9 mouse cellular contexts compared by ENCODE assay signal in genomic region chrX:142778638-142779037, GRCm38 (mm10).
DNase-seq lines count a peak whose midpoint lies in the region; ATAC-seq lines count a peak whose summit lies in the region.
"Had no signal": no experiment of that assay in that cellular context is flagged by ENCODE, and none has a peak within 500 bp of the region (broad histone marks: within the 10 kb centered on the region; RNA-seq: fewer than 3 reads in every experiment).

No protein-coding gene starts in this region.

- ATAC-seq in kidney, embryonic 14.5 days (ENCODE audit: low FRiP score, low TSS enrichment): no peak
- peak; percentile 98 for ATAC-seq in liver, embryonic 11.5 days (replicated peaks; ENCODE audit: low FRiP score)
- ATAC-seq in megakaryocyte-erythroid progenitor cell, adult 5-6 weeks (replicated peaks; ENCODE audit: low FRiP score, low TSS enrichment, poor library complexity, severe bottlenecking): peak; percentile 99

- no peaks in the 10 kb centered on the region for H3K9me3 ChIP-seq in kidney, embryonic 14.5 days (ENCODE audit: control insufficient read depth, low read length)
- no peaks in the 10 kb centered on the region for H3K9me3 ChIP-seq in liver, embryonic 11.5 days (ENCODE audit: control insufficient read depth, low read length)
- H3K9me3 ChIP-seq: hindbrain, embryonic 15.5 days had no signal

- peaks cover 8% of the 10 kb centered on the region; the same call in 1 of the 2 replicates for H3K36me3 ChIP-seq in kidney, embryonic 14.5 days (ENCODE audit: control insufficient read depth, insufficient read depth, low read length)
- 0 out of 2 replicates have a peak, but pooled peaks cover under 1% of the 10 kb centered on the region for H3K36me3 ChIP-seq in liver, embryonic 11.5 days (ENCODE audit: control insufficient read depth, insufficient read depth, low read length)
- H3K36me3 ChIP-seq: hindbrain, embryonic 15.5 days had no signal

- no peak overlapping the region for H3K27ac ChIP-seq in kidney, embryonic 14.5 days (ENCODE audit: low read depth, low read length)
- H3K27ac ChIP-seq in liver, embryonic 11.5 days (ENCODE audit: low read depth, low read length): peak overlapping the region; percentile 10
- H3K27ac ChIP-seq: hindbrain, embryonic 15.5 days had no signal

- WGBS in kidney, embryonic 14.5 days: 82% methylated on average over 6 of the region's 6 CpGs
- 38% methylated on average over 6 of the region's 6 CpGs for WGBS in liver, embryonic 11.5 days

- no peaks in the 10 kb centered on the region; the same call in 1 of the 2 replicates for H3K27me3 ChIP-seq in kidney, embryonic 14.5 days (ENCODE audit: control insufficient read depth, insufficient read depth, low read length)
- H3K27me3 ChIP-seq in liver, embryonic 11.5 days (replicated peaks; ENCODE audit: control insufficient read depth, insufficient read depth, low read length): no peaks in the 10 kb centered on the region; the same call in 1 of the 2 replicates

- H3K4me2 ChIP-seq in kidney, embryonic 14.5 days (replicated peaks; ENCODE audit: low read depth, low read length): no peak overlapping the region
- H3K4me2 ChIP-seq in liver, embryonic 11.5 days: peak overlapping the region; percentile 33; the same call in 1 of the 2 replicates
- H3K4me2 ChIP-seq: hindbrain, embryonic 15.5 days had no signal

- H3K4me3 ChIP-seq in kidney, embryonic 14.5 days (ENCODE audit: low read length): no peak overlapping the region
- H3K4me3 ChIP-seq in liver, embryonic 11.5 days (ENCODE audit: low read depth, low read length): no peak overlapping the region
- H3K4me3 ChIP-seq: hindbrain, embryonic 15.5 days had no signal

- H3K4me1 ChIP-seq in kidney, embryonic 14.5 days (ENCODE audit: control insufficient read depth, insufficient read depth, low read length): no peaks in the 10 kb centered on the region
- 0 out of 2 replicates have a peak, but pooled peaks cover 2% of the 10 kb centered on the region for H3K4me1 ChIP-seq in liver, embryonic 11.5 days (replicated peaks; ENCODE audit: control insufficient read depth, insufficient read depth, low read length)
- H3K4me1 ChIP-seq: hindbrain, embryonic 15.5 days had no signal

- peak; percentile 11 for DNase-seq in kidney, adult 9 months
- peak; percentile 36 to 42 for DNase-seq in heart, adult 9 months (ENCODE audit: low spot score in 2 of 2)
- no peak for DNase-seq in liver, embryonic 11.5 days (ENCODE audit: low spot score)
- no peak for DNase-seq in right cerebral cortex, postnatal 36 days (ENCODE audit: low spot score in 2 of 2)
- no peak for DNase-seq in frontal cortex, postnatal 14 days (ENCODE audit: low spot score in 2 of 2)
- DNase-seq in embryo, embryonic 11 days: no peak

- no peak overlapping the region for H3K9ac ChIP-seq in kidney, embryonic 14.5 days (ENCODE audit: low read depth, low read length)
- H3K9ac ChIP-seq in liver, embryonic 11.5 days (ENCODE audit: low read depth, low read length): no peak overlapping the region
- H3K9ac ChIP-seq: hindbrain, embryonic 15.5 days had no signal

Comparison
In these comparisons a context has a peak if more than half of its experiments do, and no peak if none do; other contexts are left out.
1. DNase-seq: peak in kidney, adult 9 months (single experiment) and heart, adult 9 months (2 of 2); none in liver, embryonic 11.5 days (single experiment), right cerebral cortex, postnatal 36 days (0 of 2), frontal cortex, postnatal 14 days (0 of 2) and embryo, embryonic 11 days (single experiment).